Mouse (Mus musculus): ENCODE measurements around the gene Romo1.
"Not testable (repeated sequence)": the region's sequence is repeated elsewhere in the genome, so short reads cannot be mapped to it uniquely, and the experiment has no call there.

Gene Romo1

DNA sequence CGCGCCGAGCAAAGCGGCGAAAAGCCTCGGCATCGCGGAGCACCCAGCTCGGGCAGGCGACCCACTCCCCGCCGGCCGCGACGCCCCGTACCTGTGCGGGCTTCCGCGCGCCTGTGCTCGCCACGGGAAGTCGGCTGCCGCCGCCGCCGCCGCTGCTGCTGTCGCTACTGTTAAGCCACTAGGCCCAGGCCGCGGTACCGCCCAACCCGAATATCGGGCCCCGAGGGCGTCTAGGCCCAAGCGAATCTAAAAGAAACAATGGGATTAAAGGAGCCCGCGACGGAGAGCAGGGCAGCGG lies 35.9 kb downstream of the Romo1 start:
- no peak for DNase-seq (ENCODE audit: low read depth, low spot score)

DNA sequence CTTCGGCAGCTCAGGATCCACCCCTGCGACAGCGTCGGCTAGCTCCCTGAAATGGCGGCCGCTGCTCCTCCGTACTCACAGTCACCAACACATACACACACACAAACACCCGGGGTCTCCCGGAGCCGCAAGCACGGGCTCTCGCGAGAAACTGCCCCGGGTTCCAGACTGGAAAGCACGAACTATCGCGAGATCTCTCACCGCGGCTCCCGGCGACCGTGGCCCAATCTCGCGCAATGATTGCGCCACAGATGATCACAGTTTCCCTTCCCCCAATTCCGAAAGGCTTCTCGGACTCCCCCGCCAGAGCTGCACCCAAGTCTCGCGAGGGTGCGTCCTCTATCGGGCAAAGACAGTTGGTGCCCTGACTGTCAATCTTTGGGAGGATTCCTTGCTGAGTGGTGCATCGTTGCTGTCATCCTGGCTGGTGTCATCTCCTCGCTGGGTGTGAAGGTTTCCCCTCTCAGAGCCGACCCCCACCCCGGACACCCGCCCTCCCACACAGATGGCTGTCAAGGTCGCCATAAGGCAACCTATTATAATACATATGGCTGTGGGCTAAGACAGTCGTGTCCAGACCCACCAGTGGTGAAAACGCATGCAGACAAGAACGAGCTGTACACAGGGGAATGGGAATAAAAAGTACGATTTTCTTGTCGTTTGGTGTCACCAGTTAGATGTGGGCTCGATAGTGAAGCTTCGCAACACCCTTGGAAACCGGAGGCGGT lies 36.4 kb downstream of the Romo1 start, which contains the start of gene Rbm39:
Rbm39 (minus strand) TSS at position 145 of the 728 bp plus-strand sequence.
- peak; percentile 100 for DNase-seq (ENCODE audit: low read depth, low spot score)

DNA sequence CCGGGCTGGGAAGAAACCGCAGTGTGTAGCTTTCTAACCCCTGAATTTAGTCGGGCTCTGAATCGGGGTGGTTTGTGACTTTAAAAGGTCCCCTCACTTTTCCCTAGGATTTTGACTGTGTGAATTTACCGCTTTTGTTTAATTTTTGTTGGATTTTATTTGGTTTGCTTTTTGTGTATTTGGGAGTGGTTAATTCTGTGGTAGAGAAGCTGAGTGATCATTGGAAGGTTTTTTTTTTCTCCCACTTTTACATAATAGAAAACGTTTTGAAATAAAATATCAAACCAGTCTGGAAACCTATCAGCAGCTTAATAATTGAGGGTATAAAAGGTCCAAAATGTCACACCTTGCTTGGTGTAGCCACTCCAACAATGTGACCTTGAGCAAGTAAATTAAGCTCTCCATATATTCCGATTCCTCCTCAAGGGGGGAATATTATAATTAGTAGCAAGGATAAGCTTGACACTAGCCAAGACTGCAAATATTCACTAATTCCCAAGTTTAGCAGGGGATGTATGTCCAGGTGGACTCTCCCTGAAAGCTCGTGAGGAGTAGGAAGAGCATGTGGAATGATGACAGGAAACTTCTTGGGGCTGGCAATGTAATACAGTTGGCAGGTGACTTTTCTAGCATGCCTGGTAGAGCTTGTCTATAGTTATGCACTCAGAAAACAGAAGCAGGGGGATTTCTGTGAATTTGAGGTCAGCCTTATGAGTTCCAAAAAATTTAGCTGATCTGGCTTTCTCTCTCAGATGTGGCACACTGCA lies 37.2 kb downstream of the Romo1 start:
- no peak for DNase-seq (ENCODE audit: low read depth, low spot score)

DNA sequence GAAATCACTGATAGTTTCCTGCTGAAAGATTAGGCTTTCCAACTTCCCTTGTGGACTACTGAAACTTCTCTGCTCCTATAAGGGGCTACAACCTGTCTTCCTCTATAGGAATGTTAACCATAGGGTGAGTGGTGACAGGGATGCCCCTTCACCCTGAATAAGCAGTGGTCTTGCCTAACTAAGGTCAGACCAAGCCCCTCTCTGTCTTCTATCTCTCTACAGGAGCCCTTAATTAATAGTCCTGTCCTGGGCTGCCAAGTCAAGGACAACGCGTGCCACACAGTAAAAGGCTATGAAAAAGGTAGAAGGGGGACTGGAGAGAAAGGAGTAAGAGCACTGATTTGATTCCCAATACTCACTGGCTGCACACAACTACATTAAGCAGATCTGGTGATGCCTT lies 37.8 kb downstream of the Romo1 start:
- no peak for DNase-seq (ENCODE audit: low read depth, low spot score)

DNA sequence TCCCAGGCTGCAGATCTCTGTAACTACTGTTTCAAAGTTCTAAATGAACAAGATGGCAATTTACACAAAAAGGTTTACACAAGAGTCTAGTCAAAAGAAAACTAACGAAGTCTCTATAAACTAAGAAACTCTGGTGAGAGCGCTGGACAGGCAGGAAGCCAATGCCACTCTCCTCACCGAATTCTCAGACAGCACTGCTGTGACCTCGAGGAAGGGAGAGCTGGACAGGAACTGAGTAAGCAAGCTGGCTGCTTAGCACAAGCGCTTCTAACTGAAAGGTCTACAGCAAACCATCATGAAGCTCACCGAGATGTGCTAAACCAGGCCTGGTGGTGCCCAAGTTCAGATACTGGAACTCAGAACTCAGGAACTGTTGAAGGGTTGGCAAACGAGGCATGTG lies 45.4 kb downstream of the Romo1 start:
- DNase-seq (ENCODE audit: low read depth, low spot score): not testable (repeated sequence)

DNA sequence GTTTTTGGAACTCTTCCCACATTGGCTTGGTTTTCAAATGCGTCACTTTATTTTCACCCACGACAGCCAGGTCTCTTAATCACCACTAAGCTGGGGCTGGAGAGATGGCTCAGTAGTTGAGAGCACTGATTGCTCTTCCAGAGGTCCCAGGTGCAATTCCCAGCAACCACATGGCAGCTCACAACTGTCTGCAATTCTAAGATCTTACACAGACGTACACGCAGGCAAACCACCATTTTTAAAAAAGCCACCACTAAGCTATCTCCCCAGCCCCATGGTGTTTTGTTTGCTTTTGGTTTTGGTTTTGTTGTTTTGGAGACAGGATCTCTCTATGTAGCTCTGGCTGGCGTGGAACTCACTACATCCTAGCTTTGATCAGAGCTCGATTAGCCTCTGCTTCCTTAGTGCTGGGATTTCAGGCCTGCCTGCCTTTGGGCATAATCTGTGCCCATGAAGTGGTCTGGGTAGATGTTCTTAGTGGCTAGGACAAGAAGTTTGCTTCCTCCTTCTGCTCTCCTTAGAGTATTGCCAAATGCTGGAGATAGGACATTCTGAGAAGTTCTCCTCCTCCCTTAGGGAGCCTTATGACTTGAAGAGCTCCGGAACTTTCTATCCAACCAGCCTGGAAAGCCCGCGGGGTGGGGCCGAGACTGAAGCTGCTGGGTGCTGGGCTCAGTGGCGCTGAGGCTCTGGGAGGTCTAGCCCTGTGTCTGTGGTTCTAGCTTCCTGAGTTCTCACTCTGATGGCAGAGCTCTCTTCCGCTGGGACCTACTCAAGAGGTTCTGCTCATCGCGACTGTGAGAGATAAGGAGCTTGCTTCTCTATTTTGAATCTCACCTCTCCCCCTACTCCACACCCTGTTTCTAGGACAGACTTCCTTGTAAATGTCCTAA lies 46.4 kb downstream of the Romo1 start:
- DNase-seq (ENCODE audit: low read depth, low spot score): no peak

DNA sequence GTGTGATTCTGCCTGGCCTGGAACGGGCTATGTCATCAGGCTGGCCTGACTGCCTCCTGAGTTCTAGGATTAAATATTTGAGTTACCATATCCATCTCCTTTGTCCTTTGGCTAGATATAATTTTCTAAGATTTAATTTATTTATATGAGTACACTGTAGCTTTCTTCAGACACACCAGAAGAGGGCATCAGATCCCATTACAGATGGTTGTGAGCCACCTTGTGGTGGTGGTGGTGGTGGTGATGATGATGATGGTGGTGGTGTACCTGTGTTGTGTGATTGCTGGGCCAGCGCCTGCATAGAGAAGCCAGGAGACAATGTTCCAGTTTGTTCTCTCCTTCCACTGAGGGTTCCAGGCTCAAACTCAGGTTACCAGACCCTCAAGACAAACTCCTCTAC lies 47.7 kb downstream of the Romo1 start:
- DNase-seq (ENCODE audit: low read depth, low spot score): no peak

DNA sequence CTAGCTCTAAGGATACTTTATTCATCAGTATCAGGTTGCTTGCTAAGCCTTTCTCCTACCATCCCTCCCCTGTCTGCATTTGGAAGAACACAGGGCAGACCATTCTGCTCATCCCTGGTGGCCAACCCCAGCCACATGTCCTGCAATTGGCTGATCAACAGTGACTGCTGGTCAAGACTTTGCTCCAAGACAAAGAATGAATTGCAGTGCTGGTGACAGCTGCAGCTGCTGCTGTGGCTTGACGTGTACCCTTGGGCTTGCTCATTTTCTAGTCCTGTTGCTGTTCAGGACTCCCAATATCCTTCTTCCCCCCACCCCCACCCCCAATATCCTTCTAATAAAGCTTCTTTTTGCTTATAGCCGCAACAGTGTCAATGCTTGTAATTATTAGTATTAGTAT lies 48.2 kb downstream of the Romo1 start:
- no peak for DNase-seq (ENCODE audit: low read depth, low spot score)

DNA sequence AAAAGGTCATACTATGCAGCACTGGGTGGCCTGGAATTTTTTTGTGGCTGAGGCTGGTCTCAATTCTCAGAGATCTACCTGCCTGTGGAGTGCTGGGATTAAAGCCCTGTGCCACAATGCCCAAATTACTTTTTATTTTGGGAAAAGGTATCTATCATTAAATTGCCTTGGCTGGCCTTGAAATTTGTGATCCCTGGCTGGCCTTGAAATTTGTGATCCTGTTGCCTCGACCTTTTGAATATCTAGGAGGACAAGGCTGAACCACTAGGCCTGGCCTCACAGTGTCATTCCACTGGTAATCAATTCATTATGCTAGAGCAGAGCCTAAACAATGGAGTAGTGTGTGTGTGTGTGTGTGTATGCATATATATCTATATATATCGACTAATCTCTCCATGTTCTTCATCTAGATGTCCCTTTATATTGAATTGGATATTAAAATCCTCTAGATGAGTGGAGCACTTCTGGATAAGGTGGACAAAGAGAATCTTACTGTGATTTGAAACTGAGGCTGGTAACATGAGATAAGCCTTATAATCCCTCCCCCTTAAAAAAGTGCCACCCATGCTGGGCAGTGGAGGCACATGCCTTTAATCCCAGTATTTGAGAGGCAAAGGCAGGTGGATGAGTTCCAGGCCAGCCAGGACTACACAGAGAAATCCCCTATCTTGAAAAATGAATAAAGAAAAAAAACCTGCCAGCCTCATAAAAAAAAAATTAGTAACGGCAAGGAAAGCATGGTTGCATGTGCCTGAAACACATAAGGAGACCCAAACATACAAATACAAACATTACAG lies 49.4 kb downstream of the Romo1 start:
- DNase-seq (ENCODE audit: low read depth, low spot score): no peak

DNA sequence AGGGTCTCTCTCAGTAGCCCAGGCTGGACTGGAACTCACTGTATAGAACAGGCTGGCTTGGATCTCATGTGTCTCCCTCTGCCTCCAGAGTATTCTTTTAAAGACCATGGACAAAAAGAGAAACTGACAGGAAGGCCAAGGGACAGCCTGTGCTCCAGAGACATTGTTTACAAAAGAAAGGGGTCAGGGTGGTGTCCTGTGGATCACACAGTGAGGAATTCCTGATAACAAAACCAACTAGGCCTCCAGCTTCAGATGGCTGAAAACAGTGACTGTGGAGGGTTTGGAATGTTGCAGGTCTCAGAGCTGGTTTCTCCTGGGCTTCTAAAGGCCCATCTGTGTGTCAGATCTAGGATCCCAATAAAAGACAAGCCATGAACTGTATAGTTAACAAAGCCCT lies 50.7 kb downstream of the Romo1 start:
- DNase-seq (ENCODE audit: low read depth, low spot score): peak; percentile 92
